In the genomic region with DNA sequence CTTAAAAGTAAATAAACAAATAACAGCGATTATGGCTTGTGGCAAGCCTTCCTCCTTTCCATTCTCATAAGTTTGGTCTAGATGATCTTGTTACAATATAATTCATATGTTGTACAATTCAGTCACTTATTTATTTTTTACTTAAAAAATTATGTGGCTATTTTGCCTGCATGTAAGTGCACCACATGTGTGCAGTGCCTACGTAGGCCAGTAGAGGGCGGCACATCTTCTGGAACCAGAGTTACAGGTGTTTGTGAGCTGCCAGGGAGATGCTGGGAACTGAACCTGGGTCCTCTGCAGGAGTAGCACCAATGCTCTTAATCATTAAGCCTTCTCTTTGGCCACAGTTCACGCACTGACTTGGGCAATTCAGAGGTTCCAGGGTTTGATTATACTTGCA, we compare ENCODE assay signal across 16 mouse cellular contexts. TPM values are rescaled to one million over a fixed set of nuclear protein-coding genes. Genes with fewer than 3 reads are reported as not detected.
DNase-seq lines count a peak whose midpoint lies in the region; ATAC-seq and TF ChIP-seq lines count a peak whose summit lies in the region.
"Had no signal": no experiment of that assay in that cellular context is flagged by ENCODE, and none has a peak within 500 bp of the region (broad histone marks: within the 10 kb centered on the region; RNA-seq: fewer than 3 reads in every experiment).

No protein-coding gene starts in this region.

- 86% methylated on average over 4 of the region's 4 CpGs for WGBS in hindbrain, postnatal 0 days
- WGBS in hindbrain, embryonic 14.5 days, result 83% methylated on average over 4 of the region's 4 CpGs
- 83% methylated on average over 4 of the region's 4 CpGs for WGBS in midbrain, embryonic 11.5 days
- WGBS in midbrain, embryonic 15.5 days, result 83% methylated on average over 4 of the region's 4 CpGs
- 87% methylated on average over 4 of the region's 4 CpGs for WGBS in stomach, postnatal 0 days

- H3K4me1 ChIP-seq in hindbrain, postnatal 0 days (ENCODE audit: insufficient read depth, low read length), result peaks cover 4% of the 10 kb centered on the region; the same call in 1 of the 2 replicates
- no peaks in the 10 kb centered on the region for H3K4me1 ChIP-seq in hindbrain, embryonic 14.5 days (replicated peaks; ENCODE audit: control insufficient read depth, insufficient read depth, low read length)
- H3K4me1 ChIP-seq in midbrain, embryonic 11.5 days (ENCODE audit: control insufficient read depth, insufficient read depth, low read length), result no peaks in the 10 kb centered on the region
- H3K4me1 ChIP-seq in midbrain, embryonic 15.5 days, result peaks cover 4% of the 10 kb centered on the region; the same call in 1 of the 2 replicates
- H3K4me1 ChIP-seq in stomach, postnatal 0 days (replicated peaks; ENCODE audit: control insufficient read depth, insufficient read depth), result no peaks in the 10 kb centered on the region

- no peaks in the 10 kb centered on the region for H3K9me3 ChIP-seq in hindbrain, postnatal 0 days (ENCODE audit: low read length)
- no peaks in the 10 kb centered on the region for H3K9me3 ChIP-seq in hindbrain, embryonic 14.5 days (ENCODE audit: control insufficient read depth, low read length)
- no peaks in the 10 kb centered on the region for H3K9me3 ChIP-seq in midbrain, embryonic 11.5 days (ENCODE audit: control insufficient read depth, low read length)
- no peaks in the 10 kb centered on the region for H3K9me3 ChIP-seq in midbrain, embryonic 15.5 days
- H3K9me3 ChIP-seq in stomach, postnatal 0 days (ENCODE audit: control insufficient read depth, low read length), result no peaks in the 10 kb centered on the region

- intact Hi-C loops in left cerebral cortex, postnatal 25 days (cut with DNase I), result loop anchor here (5.0 kb wide), 1 partner anchor 46 kb away; no protein-coding TSS in a partner anchor

- H3K27me3 ChIP-seq in hindbrain, postnatal 0 days (ENCODE audit: insufficient read depth, low read length), result peaks cover 23% of the 10 kb centered on the region
- H3K27me3 ChIP-seq in hindbrain, embryonic 14.5 days (ENCODE audit: control insufficient read depth, insufficient read depth, low read length), result peaks cover 45% of the 10 kb centered on the region
- H3K27me3 ChIP-seq in midbrain, embryonic 11.5 days (ENCODE audit: control insufficient read depth, insufficient read depth, low read length), result peaks cover 35% of the 10 kb centered on the region
- peaks cover 44% of the 10 kb centered on the region for H3K27me3 ChIP-seq in midbrain, embryonic 15.5 days (replicated peaks)
- H3K27me3 ChIP-seq in stomach, postnatal 0 days (ENCODE audit: control insufficient read depth, insufficient read depth, low read length), result no peaks in the 10 kb centered on the region; the same call in 1 of the 2 replicates

- H3K4me2 ChIP-seq in hindbrain, postnatal 0 days (ENCODE audit: low read depth, low read length), result no peak overlapping the region
- no peak overlapping the region for H3K4me2 ChIP-seq in hindbrain, embryonic 14.5 days (replicated peaks)
- no peak overlapping the region for H3K4me2 ChIP-seq in midbrain, embryonic 11.5 days
- no peak overlapping the region for H3K4me2 ChIP-seq in midbrain, embryonic 15.5 days
- H3K4me2 ChIP-seq in stomach, postnatal 0 days (replicated peaks; ENCODE audit: low read depth), result no peak overlapping the region

- no peak overlapping the region for H3K27ac ChIP-seq in hindbrain, postnatal 0 days
- no peak overlapping the region for H3K27ac ChIP-seq in hindbrain, embryonic 14.5 days
- H3K27ac ChIP-seq in midbrain, embryonic 11.5 days (ENCODE audit: low read depth, low read length), result no peak overlapping the region
- H3K27ac ChIP-seq in midbrain, embryonic 15.5 days, result no peak overlapping the region
- H3K27ac ChIP-seq in stomach, postnatal 0 days (replicated peaks), result no peak overlapping the region
- H3K27ac ChIP-seq: forebrain, embryonic 10.5 days had no signal

- H3K4me3 ChIP-seq in hindbrain, postnatal 0 days (ENCODE audit: low read length), result no peak overlapping the region
- no peak overlapping the region for H3K4me3 ChIP-seq in hindbrain, embryonic 14.5 days (replicated peaks; ENCODE audit: low read length)
- H3K4me3 ChIP-seq in midbrain, embryonic 11.5 days (ENCODE audit: low read depth, low read length), result no peak overlapping the region
- no peak overlapping the region for H3K4me3 ChIP-seq in midbrain, embryonic 15.5 days
- no peak overlapping the region for H3K4me3 ChIP-seq in stomach, postnatal 0 days (ENCODE audit: low read depth, low read length)

- ATAC-seq in hindbrain, postnatal 0 days, result no peak
- ATAC-seq in hindbrain, embryonic 14.5 days (ENCODE audit: low FRiP score), result no peak
- no peak for ATAC-seq in midbrain, embryonic 11.5 days (ENCODE audit: low FRiP score)
- no peak for ATAC-seq in midbrain, embryonic 15.5 days (replicated peaks)
- ATAC-seq in stomach, postnatal 0 days (ENCODE audit: low FRiP score, low TSS enrichment), result no peak

- TF ChIP-seq CTCF in hindbrain, postnatal 0 days (IDR thresholded peaks at IDR 0.05; ENCODE audit: low read depth), result peak; percentile 42
- TF ChIP-seq CTCF in stomach, postnatal 0 days (IDR thresholded peaks at IDR 0.05; ENCODE audit: low read depth), result peak; percentile 56

- H3K36me3 ChIP-seq in hindbrain, postnatal 0 days (ENCODE audit: insufficient read depth, low read length), result no peaks in the 10 kb centered on the region
- no peaks in the 10 kb centered on the region for H3K36me3 ChIP-seq in hindbrain, embryonic 14.5 days (replicated peaks; ENCODE audit: control insufficient read depth, insufficient read depth)
- H3K36me3 ChIP-seq in midbrain, embryonic 11.5 days (ENCODE audit: control insufficient read depth, insufficient read depth, low read length), result no peaks in the 10 kb centered on the region
- H3K36me3 ChIP-seq in midbrain, embryonic 15.5 days (replicated peaks), result no peaks in the 10 kb centered on the region
- H3K36me3 ChIP-seq in stomach, postnatal 0 days (ENCODE audit: control insufficient read depth, insufficient read depth, low read length), result no peaks in the 10 kb centered on the region
- H3K36me3 ChIP-seq: forebrain, embryonic 10.5 days had no signal

- no peak overlapping the region for H3K9ac ChIP-seq in hindbrain, postnatal 0 days (replicated peaks; ENCODE audit: low read length)
- no peak overlapping the region for H3K9ac ChIP-seq in hindbrain, embryonic 14.5 days
- no peak overlapping the region for H3K9ac ChIP-seq in midbrain, embryonic 11.5 days (ENCODE audit: low read length)
- no peak overlapping the region for H3K9ac ChIP-seq in midbrain, embryonic 15.5 days
- no peak overlapping the region for H3K9ac ChIP-seq in stomach, postnatal 0 days (ENCODE audit: low read length)

- no peak for TF ChIP-seq EP300 in stomach, postnatal 0 days (optimal IDR thresholded peaks at IDR 0.05)

- no peak for DNase-seq in hindbrain, postnatal 0 days (ENCODE audit: low spot score)
- no peak for DNase-seq in hindbrain, embryonic 14.5 days (ENCODE audit: low spot score)
- peak; percentile 84 for DNase-seq in midbrain, embryonic 11.5 days (ENCODE audit: low spot score, missing footprints)
- peak; percentile 72 for DNase-seq in R1 (ENCODE audit: low read depth, low spot score)
- DNase-seq in stomach, postnatal 0 days (ENCODE audit: low spot score), result no peak
- DNase-seq in left cerebral cortex, postnatal 25 days (ENCODE audit: low spot score in 2 of 2), result no peak
- no peak for DNase-seq in embryo, embryonic 11 days
- DNase-seq: cerebellum, adult 9-11 months; heart, adult 18-20 months; layer of hippocampus, adult 9-11 months; lung, adult 18-20 months; thymus, adult 2 months had no signal

RNA-seq across cellular contexts. Expression of a gene that starts 19.0 kb away (rescaled TPM):
- total RNA-seq in hindbrain, postnatal 0 days (2014; rRNA removed), result 2.4 and 5.1 TPM in 2 replicates
- polyA plus RNA-seq in hindbrain, postnatal 0 days (2015; fragmentation: Nextera tagmentation; extraction: Ambion mirVana), result 1.2 and 2.3 TPM in 2 replicates
- polyA plus RNA-seq in hindbrain, embryonic 14.5 days (2014; fragmentation: Nextera tagmentation; extraction: Ambion mirVana), result 0.25 and 0.60 TPM in 2 replicates
- 0.12 and 0.34 TPM in 2 replicates for polyA plus RNA-seq in midbrain, embryonic 11.5 days (2014; fragmentation: Nextera tagmentation; extraction: Ambion mirVana)
- 0.33 and 0.44 TPM in 2 replicates for polyA plus RNA-seq in midbrain, embryonic 15.5 days (2015; fragmentation: Nextera tagmentation; extraction: Ambion mirVana)
- 0.86 and 1.4 TPM in 2 replicates for polyA plus RNA-seq in stomach, postnatal 0 days (2015; fragmentation: Nextera tagmentation; extraction: Ambion mirVana)
- total RNA-seq in left cerebral cortex, postnatal 25 days (2021), result 1 to 10 TPM; 1.6 TPM
- total RNA-seq: heart, adult 18-20 months; heart, postnatal 25 days; megakaryocyte-erythroid progenitor cell, adult 5-6 weeks had no signal

RNA-seq across cellular contexts. Expression of a gene that starts 27.5 kb away (rescaled TPM):
- 91.8 and 108 TPM in 2 replicates for total RNA-seq in hindbrain, postnatal 0 days (2014; rRNA removed)
- polyA plus RNA-seq in hindbrain, postnatal 0 days (2015; fragmentation: Nextera tagmentation; extraction: Ambion mirVana), result 140 and 143 TPM in 2 replicates
- polyA plus RNA-seq in hindbrain, embryonic 14.5 days (2014; fragmentation: Nextera tagmentation; extraction: Ambion mirVana), result 146 and 147 TPM in 2 replicates
- 187 and 190 TPM in 2 replicates for polyA plus RNA-seq in midbrain, embryonic 11.5 days (2014; fragmentation: Nextera tagmentation; extraction: Ambion mirVana)
- polyA plus RNA-seq in midbrain, embryonic 15.5 days (2015; fragmentation: Nextera tagmentation; extraction: Ambion mirVana), result 123 TPM in 2 replicates
- polyA plus RNA-seq in stomach, postnatal 0 days (2015; fragmentation: Nextera tagmentation; extraction: Ambion mirVana), result 287 and 315 TPM in 2 replicates
- total RNA-seq in left cerebral cortex, postnatal 25 days (2021), result 10 to 100 TPM; 35.2 to 37.8 TPM

RNA-seq across cellular contexts. Expression of a gene that starts 47.1 kb away (rescaled TPM):
- total RNA-seq in hindbrain, postnatal 0 days (2014; rRNA removed), result 79.6 and 84.4 TPM in 2 replicates
- polyA plus RNA-seq in hindbrain, postnatal 0 days (2015; fragmentation: Nextera tagmentation; extraction: Ambion mirVana), result 92.1 and 96.7 TPM in 2 replicates
- 72.2 and 78.1 TPM in 2 replicates for polyA plus RNA-seq in hindbrain, embryonic 14.5 days (2014; fragmentation: Nextera tagmentation; extraction: Ambion mirVana)
- 68.1 and 73.7 TPM in 2 replicates for polyA plus RNA-seq in midbrain, embryonic 11.5 days (2014; fragmentation: Nextera tagmentation; extraction: Ambion mirVana)
- polyA plus RNA-seq in midbrain, embryonic 15.5 days (2015; fragmentation: Nextera tagmentation; extraction: Ambion mirVana), result 73.5 and 79.0 TPM in 2 replicates
- 62.6 and 65.2 TPM in 2 replicates for polyA plus RNA-seq in stomach, postnatal 0 days (2015; fragmentation: Nextera tagmentation; extraction: Ambion mirVana)
- 10 to 100 TPM; 37.5 to 38.2 TPM for total RNA-seq in left cerebral cortex, postnatal 25 days (2021)

Comparison
In these comparisons a context has a peak if more than half of its experiments do, and no peak if none do; other contexts are left out.
1. DNase-seq: peak in midbrain, embryonic 11.5 days (single experiment) and R1 (single experiment); none in hindbrain, postnatal 0 days (single experiment), hindbrain, embryonic 14.5 days (single experiment), stomach, postnatal 0 days (single experiment), left cerebral cortex, postnatal 25 days (0 of 2) and embryo, embryonic 11 days (single experiment).